Mouse (Mus musculus) G1E (cell line): ENCODE results near the gene Rnase12. TPM values are rescaled to one million over a fixed set of nuclear protein-coding genes. Genes with fewer than 3 reads are reported as not detected.

ENCODE experiments used
- ATAC-seq: 2 replicates; pipeline ENCODE4 v1.8.0; 2016; ENCODE audit warnings: mild to moderate bottlenecking; ENCODE audit not compliant: insufficient number of reproducible peaks, poor library complexity, low FRiP score, severe bottlenecking; ENCODE audit errors: extremely low read depth
- DNase-seq: peaks from one replicate; pipeline ENCODE4 v3.0.0; 2012; ENCODE audit warnings: low spot score
- H3K27me3 ChIP-seq: 2 replicates; pipeline ENCODE4 v1.6.1; 2012; ENCODE audit warnings: mild to moderate bottlenecking, low read length, inconsistent platforms; ENCODE audit not compliant: insufficient read depth
- H3K36me3 ChIP-seq: replicated peaks from 2 replicates; pipeline ENCODE3; 2012; ENCODE audit warnings: mild to moderate bottlenecking, inconsistent platforms
- H3K4me1 ChIP-seq: 2 replicates; pipeline ENCODE4 v1.6.1; 2012; ENCODE audit warnings: low read depth, low read length, inconsistent platforms, mixed read lengths; ENCODE audit not compliant: insufficient read depth
- H3K4me3 ChIP-seq: 2 replicates; pipeline ENCODE4 v1.5.1; 2012; ENCODE audit warnings: low read depth, mild to moderate bottlenecking, inconsistent platforms, low read length, moderate library complexity, mixed read lengths
- H3K9me3 ChIP-seq: replicated peaks from 2 replicates; pipeline ENCODE4 v1.6.1; 2012; ENCODE audit warnings: inconsistent platforms
- CTCF ChIP-seq: IDR thresholded peaks from 2 replicates; pipeline ENCODE4 v1.5.1; 2012; ENCODE audit warnings: low read depth, low read length, inconsistent platforms, mixed read lengths
- GATA1 ChIP-seq: IDR thresholded peaks from 2 replicates; pipeline ENCODE4 v1.6.1; 2012; ENCODE audit warnings: borderline replicate concordance, low read length, inconsistent platforms, mixed read lengths
- GATA2 ChIP-seq: IDR thresholded peaks from 2 replicates; pipeline ENCODE4 v1.6.1; 2012; ENCODE audit warnings: low read depth, low read length, inconsistent platforms, borderline replicate concordance
- POLR2AphosphoS5 ChIP-seq: IDR thresholded peaks from 2 replicates; pipeline ENCODE4 v1.6.1; 2012; ENCODE audit warnings: low read depth, low read length, inconsistent platforms; ENCODE audit not compliant: insufficient replicate concordance
- TAL1 ChIP-seq: conservative IDR thresholded peaks from 2 replicates; pipeline ENCODE4 v1.6.1; 2012; ENCODE audit warnings: low read depth, low read length, inconsistent platforms, mixed read lengths
- polyA plus RNA-seq: library from polyadenylated mRNA; stranded (reverse); fragments of >175 nt; gene quantifications from 2 replicates; pipeline ENCODE4 v1.2.3, GENCODE M21; 2012
- total RNA-seq, 2 experiments: library from RNA; stranded (forward) in 1 of 2; stranded (reverse) in 1 of 2; fragments of 200-1000 nt in 1 of 2; fragments of >200 nt in 1 of 2; fragmentation: Nextera tagmentation in 1 of 2; gene quantifications; 2 replicates each; pipeline ENCODE4 v1.2.3; 2014 to 2017

Rnase12 gene
- total and polyA plus RNA-seq, 3 experiments: not detected

GRCm38 (mm10) chr14:51095736-51096524 lies 38.5 kb upstream of the Rnase12 start:
- no peak overlapping the region for H3K4me3 ChIP-seq
- ATAC-seq (no peak), DNase-seq (no peak)
- 0 out of 2 replicates have a peak, but pooled peaks cover 11% of the 10 kb centered on the region for H3K27me3 ChIP-seq
- H3K4me1 ChIP-seq: peaks cover 23% of the 10 kb centered on the region
- no peak for TF ChIP-seq GATA1
- no peak for TF ChIP-seq GATA2
- no peak for TF ChIP-seq TAL1
- TF ChIP-seq POLR2AphosphoS5: no peak
- TF ChIP-seq CTCF: no peak
- H3K9me3 ChIP-seq: no peaks in the 10 kb centered on the region
- H3K36me3 ChIP-seq: no peaks in the 10 kb centered on the region

- Histone ChIP-seq H3K4me1 (peaks cover 31% of the 10 kb centered on the region), H3K9me3 (no peaks in the 10 kb centered on the region), H3K27me3 (0 out of 2 replicates have a peak, but pooled peaks cover 8% of the 10 kb centered on the region), H3K4me3 (no peak overlapping the region), H3K36me3 (no peaks in the 10 kb centered on the region)
- TF ChIP-seq CTCF: no peak
- TF ChIP-seq GATA1: no peak
- TF ChIP-seq TAL1: no peak
- no peak for TF ChIP-seq GATA2
- ATAC-seq (no peak), DNase-seq (no peak)
These were observed 37.5 kb upstream of the Rnase12 start for GRCm38 (mm10) chr14:51094921-51095320.

GRCm38 (mm10) chr14:51094096-51094875 lies 36.8 kb upstream of the Rnase12 start:
- ATAC-seq (no peak), DNase-seq (no peak)
- Histone ChIP-seq H3K36me3 (no peaks in the 10 kb centered on the region), H3K4me1 (peaks cover 32% of the 10 kb centered on the region), H3K27me3 (0 out of 2 replicates have a peak, but pooled peaks cover 8% of the 10 kb centered on the region), H3K9me3 (no peaks in the 10 kb centered on the region), H3K4me3 (no peak overlapping the region)
- TF ChIP-seq POLR2AphosphoS5 (no peak), CTCF (no peak), GATA1 (no peak), TAL1 (no peak), GATA2 (no peak)

- Histone ChIP-seq H3K9me3 (no peaks in the 10 kb centered on the region), H3K4me1 (peaks cover 36% of the 10 kb centered on the region), H3K27me3 (0 out of 2 replicates have a peak, but pooled peaks cover 8% of the 10 kb centered on the region), H3K4me3 (no peak overlapping the region), H3K36me3 (no peaks in the 10 kb centered on the region)
- no peak for DNase-seq
- no peak for ATAC-seq
- TF ChIP-seq POLR2AphosphoS5 (no peak), CTCF (no peak), GATA1 (no peak)
These were observed 36.0 kb upstream of the Rnase12 start for GRCm38 (mm10) chr14:51093496-51093895.

- no peaks in the 10 kb centered on the region for H3K36me3 ChIP-seq
- 0 out of 2 replicates have a peak, but pooled peaks cover 7% of the 10 kb centered on the region for H3K27me3 ChIP-seq
- peaks cover 40% of the 10 kb centered on the region for H3K4me1 ChIP-seq
- DNase-seq: no peak
- no peaks in the 10 kb centered on the region for H3K9me3 ChIP-seq
- no peak overlapping the region for H3K4me3 ChIP-seq
- TF ChIP-seq GATA2 (no peak), POLR2AphosphoS5 (no peak), TAL1 (no peak), CTCF (no peak), GATA1 (no peak)
- ATAC-seq: no peak
These were observed 34.7 kb upstream of the Rnase12 start for GRCm38 (mm10) chr14:51092073-51092620.
